Mouse (Mus musculus): Measurements from ENCODE around the gene Vav3. TPM values are rescaled to one million over a fixed set of nuclear protein-coding genes. Genes with fewer than 3 reads are reported as not detected.

The Vav3 gene
- polyA plus RNA-seq, 1 experiment from 2014 or later: 18.9 TPM

- WGBS: 5% methylated on average over 8 of the region's 8 CpGs
- Histone ChIP-seq H3K4me1 (ENCODE audit: control insufficient read depth, insufficient read depth, low read length) (no peaks in the 10 kb centered on the region; the same call in 1 of the 2 replicates), H3K27me3 (replicated peaks; ENCODE audit: control insufficient read depth, insufficient read depth, low read length) (no peaks in the 10 kb centered on the region; the same call in 1 of the 2 replicates), H3K4me2 (ENCODE audit: low read depth, low read length) (peak overlapping the region; percentile 90), H3K9ac (ENCODE audit: low read depth, low read length) (peak overlapping the region; percentile 70; the same call in 1 of the 2 replicates), H3K4me3 (ENCODE audit: low read length) (peak overlapping the region; percentile 72), H3K27ac (ENCODE audit: low read length) (no peak overlapping the region), H3K9me3 (ENCODE audit: control insufficient read depth, low read length) (no peaks in the 10 kb centered on the region), H3K36me3 (ENCODE audit: control insufficient read depth, insufficient read depth, low read length) (no peaks in the 10 kb centered on the region)
- ATAC-seq: no peak
Measured at GRCm38 (mm10) chr3:109341631-109342030, 1.2 kb downstream of the Vav3 start.

- Histone ChIP-seq H3K27me3 (replicated peaks; ENCODE audit: control insufficient read depth, insufficient read depth, low read length) (no peaks in the 10 kb centered on the region), H3K4me2 (ENCODE audit: low read depth, low read length) (no peak overlapping the region), H3K4me1 (ENCODE audit: control insufficient read depth, insufficient read depth, low read length) (no peaks in the 10 kb centered on the region), H3K4me3 (ENCODE audit: low read length) (no peak overlapping the region), H3K27ac (ENCODE audit: low read length) (no peak overlapping the region), H3K9me3 (ENCODE audit: control insufficient read depth, low read length) (no peaks in the 10 kb centered on the region), H3K9ac (ENCODE audit: low read depth, low read length) (no peak overlapping the region), H3K36me3 (ENCODE audit: control insufficient read depth, insufficient read depth, low read length) (no peaks in the 10 kb centered on the region)
- 89% methylated on average over 4 of the region's 4 CpGs for WGBS
- no peak for ATAC-seq
Measured at GRCm38 (mm10) chr3:109351956-109352684, 11.7 kb downstream of the Vav3 start.

- Histone ChIP-seq H3K4me1 (ENCODE audit: control insufficient read depth, insufficient read depth, low read length) (no peaks in the 10 kb centered on the region), H3K27ac (ENCODE audit: low read length) (no peak overlapping the region), H3K9ac (ENCODE audit: low read depth, low read length) (no peak overlapping the region), H3K36me3 (ENCODE audit: control insufficient read depth, insufficient read depth, low read length) (no peaks in the 10 kb centered on the region), H3K9me3 (ENCODE audit: control insufficient read depth, low read length) (no peaks in the 10 kb centered on the region), H3K4me2 (ENCODE audit: low read depth, low read length) (no peak overlapping the region), H3K4me3 (ENCODE audit: low read length) (no peak overlapping the region), H3K27me3 (replicated peaks; ENCODE audit: control insufficient read depth, insufficient read depth, low read length) (no peaks in the 10 kb centered on the region)
- WGBS: 73% methylated on average over 6 of the region's 6 CpGs
- no peak for ATAC-seq
Measured at GRCm38 (mm10) chr3:109352690-109353089, 12.2 kb downstream of the Vav3 start.

GRCm38 (mm10) chr3:109353814-109354213 lies 13.4 kb downstream of the Vav3 start:
- Histone ChIP-seq H3K4me1 (ENCODE audit: control insufficient read depth, insufficient read depth, low read length) (no peaks in the 10 kb centered on the region), H3K27ac (ENCODE audit: low read length) (no peak overlapping the region), H3K36me3 (ENCODE audit: control insufficient read depth, insufficient read depth, low read length) (no peaks in the 10 kb centered on the region), H3K9me3 (ENCODE audit: control insufficient read depth, low read length) (no peaks in the 10 kb centered on the region), H3K27me3 (replicated peaks; ENCODE audit: control insufficient read depth, insufficient read depth, low read length) (no peaks in the 10 kb centered on the region), H3K4me3 (ENCODE audit: low read length) (no peak overlapping the region), H3K9ac (ENCODE audit: low read depth, low read length) (no peak overlapping the region), H3K4me2 (ENCODE audit: low read depth, low read length) (no peak overlapping the region)
- WGBS: 87% methylated on average over 5 of the region's 5 CpGs
- ATAC-seq: no peak

- H3K4me2 ChIP-seq (ENCODE audit: low read depth, low read length): no peak overlapping the region
- 63% methylated on average over 5 of the region's 5 CpGs for WGBS
- no peak overlapping the region for H3K9ac ChIP-seq (ENCODE audit: low read depth, low read length)
- no peaks in the 10 kb centered on the region for H3K36me3 ChIP-seq (ENCODE audit: control insufficient read depth, insufficient read depth, low read length)
- H3K4me1 ChIP-seq (ENCODE audit: control insufficient read depth, insufficient read depth, low read length): no peaks in the 10 kb centered on the region
- H3K27ac ChIP-seq (ENCODE audit: low read length): no peak overlapping the region
- H3K27me3 ChIP-seq (replicated peaks; ENCODE audit: control insufficient read depth, insufficient read depth, low read length): no peaks in the 10 kb centered on the region
- H3K4me3 ChIP-seq (ENCODE audit: low read length): no peak overlapping the region
- no peaks in the 10 kb centered on the region for H3K9me3 ChIP-seq (ENCODE audit: control insufficient read depth, low read length)
- no peak for ATAC-seq
Measured at GRCm38 (mm10) chr3:109355158-109355557, 14.7 kb downstream of the Vav3 start.

- Histone ChIP-seq H3K4me3 (ENCODE audit: low read length) (no peak overlapping the region), H3K27me3 (replicated peaks; ENCODE audit: control insufficient read depth, insufficient read depth, low read length) (no peaks in the 10 kb centered on the region), H3K4me1 (ENCODE audit: control insufficient read depth, insufficient read depth, low read length) (no peaks in the 10 kb centered on the region), H3K9ac (ENCODE audit: low read depth, low read length) (no peak overlapping the region), H3K27ac (ENCODE audit: low read length) (no peak overlapping the region), H3K9me3 (ENCODE audit: control insufficient read depth, low read length) (no peaks in the 10 kb centered on the region), H3K4me2 (ENCODE audit: low read depth, low read length) (no peak overlapping the region), H3K36me3 (ENCODE audit: control insufficient read depth, insufficient read depth, low read length) (no peaks in the 10 kb centered on the region)
- no peak for ATAC-seq
- WGBS: 56% methylated on average over 4 of the region's 4 CpGs
Measured at GRCm38 (mm10) chr3:109360746-109361145, 20.3 kb downstream of the Vav3 start.

- WGBS: 79% methylated on average over 5 of the region's 5 CpGs
- H3K27ac ChIP-seq (ENCODE audit: low read length): no peak overlapping the region
- no peak overlapping the region for H3K9ac ChIP-seq (ENCODE audit: low read depth, low read length)
- no peaks in the 10 kb centered on the region for H3K27me3 ChIP-seq (replicated peaks; ENCODE audit: control insufficient read depth, insufficient read depth, low read length)
- H3K36me3 ChIP-seq (ENCODE audit: control insufficient read depth, insufficient read depth, low read length): no peaks in the 10 kb centered on the region
- no peak for ATAC-seq
- no peak overlapping the region for H3K4me2 ChIP-seq (ENCODE audit: low read depth, low read length)
- H3K4me3 ChIP-seq (ENCODE audit: low read length): no peak overlapping the region
- H3K9me3 ChIP-seq (ENCODE audit: control insufficient read depth, low read length): no peaks in the 10 kb centered on the region
- no peaks in the 10 kb centered on the region for H3K4me1 ChIP-seq (ENCODE audit: control insufficient read depth, insufficient read depth, low read length)
Measured at GRCm38 (mm10) chr3:109361882-109362281, 21.4 kb downstream of the Vav3 start.

- ATAC-seq: no peak
- no peaks in the 10 kb centered on the region for H3K9me3 ChIP-seq (ENCODE audit: control insufficient read depth, low read length)
- H3K27me3 ChIP-seq (replicated peaks; ENCODE audit: control insufficient read depth, insufficient read depth, low read length): no peaks in the 10 kb centered on the region
- no peaks in the 10 kb centered on the region for H3K36me3 ChIP-seq (ENCODE audit: control insufficient read depth, insufficient read depth, low read length)
- 76% methylated on average over 3 of the region's 3 CpGs for WGBS
- H3K4me2 ChIP-seq (ENCODE audit: low read depth, low read length): no peak overlapping the region
- H3K9ac ChIP-seq (ENCODE audit: low read depth, low read length): no peak overlapping the region
- H3K27ac ChIP-seq (ENCODE audit: low read length): no peak overlapping the region
- no peak overlapping the region for H3K4me3 ChIP-seq (ENCODE audit: low read length)
- no peaks in the 10 kb centered on the region for H3K4me1 ChIP-seq (ENCODE audit: control insufficient read depth, insufficient read depth, low read length)
Measured at GRCm38 (mm10) chr3:109362310-109362709, 21.9 kb downstream of the Vav3 start.

- H3K27me3 ChIP-seq (replicated peaks; ENCODE audit: control insufficient read depth, insufficient read depth, low read length): no peaks in the 10 kb centered on the region
- 53% methylated on average over 5 of the region's 5 CpGs for WGBS
- ATAC-seq: no peak
Measured at GRCm38 (mm10) chr3:109363522-109363921, 23.1 kb downstream of the Vav3 start.

GRCm38 (mm10) chr3:109365875-109366274 lies 25.4 kb downstream of the Vav3 start:
- no peak for ATAC-seq
- 93% methylated on average over 2 of the region's 2 CpGs for WGBS
- Histone ChIP-seq H3K4me3 (ENCODE audit: low read length) (no peak overlapping the region), H3K4me2 (ENCODE audit: low read depth, low read length) (no peak overlapping the region), H3K36me3 (ENCODE audit: control insufficient read depth, insufficient read depth, low read length) (no peaks in the 10 kb centered on the region), H3K9me3 (ENCODE audit: control insufficient read depth, low read length) (no peaks in the 10 kb centered on the region), H3K4me1 (ENCODE audit: control insufficient read depth, insufficient read depth, low read length) (peaks cover 5% of the 10 kb centered on the region; the same call in 1 of the 2 replicates), H3K9ac (ENCODE audit: low read depth, low read length) (no peak overlapping the region), H3K27me3 (replicated peaks; ENCODE audit: control insufficient read depth, insufficient read depth, low read length) (no peaks in the 10 kb centered on the region), H3K27ac (ENCODE audit: low read length) (no peak overlapping the region)

More at GRCm38 (mm10) chr3:109363522-109363921, 23.1 kb downstream of the Vav3 start:
- Histone ChIP-seq H3K4me1 (ENCODE audit: control insufficient read depth, insufficient read depth, low read length) (peaks cover 3% of the 10 kb centered on the region; the same call in 1 of the 2 replicates), H3K36me3 (ENCODE audit: control insufficient read depth, insufficient read depth, low read length) (no peaks in the 10 kb centered on the region), H3K9ac (ENCODE audit: low read depth, low read length) (no peak overlapping the region), H3K4me3 (ENCODE audit: low read length) (no peak overlapping the region), H3K9me3 (ENCODE audit: control insufficient read depth, low read length) (no peaks in the 10 kb centered on the region), H3K27ac (ENCODE audit: low read length) (no peak overlapping the region), H3K4me2 (ENCODE audit: low read depth, low read length) (no peak overlapping the region)
